Mouse (Mus musculus) frontal cortex, postnatal 36 days (tissue): ENCODE measurements around the gene Zdhhc20.
"Not testable (repeated sequence)": the region's sequence is repeated elsewhere in the genome, so short reads cannot be mapped to it uniquely, and the experiment has no call there.

ENCODE experiments used
- DNase-seq, 2 experiments: peaks; one replicate each; pipeline ENCODE4 v3.0.0; 2022; ENCODE audit warnings: low spot score in 2 of 2

The Zdhhc20 gene

DNA sequence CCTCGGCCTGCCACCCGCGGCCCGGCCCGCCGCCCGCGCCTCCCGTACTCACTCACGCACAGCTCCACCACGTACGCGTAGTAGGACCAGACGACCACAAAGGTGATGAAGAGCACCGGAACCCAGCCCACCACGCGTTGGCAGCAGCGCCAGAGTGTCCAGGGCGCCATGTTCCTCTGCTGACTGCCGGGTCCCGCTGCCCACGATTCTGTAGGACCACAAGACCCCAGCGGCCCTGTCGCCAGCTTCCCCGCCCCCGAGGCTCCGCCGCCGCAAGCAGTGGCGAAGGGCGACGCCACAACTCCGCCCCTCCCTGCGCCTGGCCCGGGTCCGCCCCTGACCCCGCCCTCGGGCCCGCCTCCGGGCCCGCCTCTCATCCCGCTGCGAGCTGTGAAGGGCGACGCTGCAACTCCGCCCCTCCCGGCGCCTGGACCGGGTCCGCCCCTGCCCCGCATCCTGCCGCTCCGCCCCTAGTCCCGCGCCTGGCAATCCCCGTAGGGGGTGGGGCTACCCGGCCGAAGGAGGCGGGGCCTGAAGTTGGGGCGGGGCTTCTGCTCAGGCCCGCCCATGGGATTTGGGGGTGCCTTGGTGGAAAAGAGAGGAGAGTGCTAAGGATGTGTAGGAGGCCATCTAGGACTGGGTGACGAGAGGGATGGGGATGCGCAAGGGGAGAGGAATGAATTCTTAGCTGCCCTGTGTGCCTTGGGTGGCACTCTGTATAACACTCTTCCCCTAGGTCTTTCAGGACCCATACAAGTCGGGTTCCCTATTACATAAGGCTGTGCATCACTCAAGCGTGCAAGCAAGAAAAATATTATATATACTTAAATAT, at the start of gene Zdhhc20:
Gene Zdhhc20, minus strand, starts transcription at position 266 of the 832 bp plus-strand sequence.
- peak; percentile 94 for DNase-seq

DNA sequence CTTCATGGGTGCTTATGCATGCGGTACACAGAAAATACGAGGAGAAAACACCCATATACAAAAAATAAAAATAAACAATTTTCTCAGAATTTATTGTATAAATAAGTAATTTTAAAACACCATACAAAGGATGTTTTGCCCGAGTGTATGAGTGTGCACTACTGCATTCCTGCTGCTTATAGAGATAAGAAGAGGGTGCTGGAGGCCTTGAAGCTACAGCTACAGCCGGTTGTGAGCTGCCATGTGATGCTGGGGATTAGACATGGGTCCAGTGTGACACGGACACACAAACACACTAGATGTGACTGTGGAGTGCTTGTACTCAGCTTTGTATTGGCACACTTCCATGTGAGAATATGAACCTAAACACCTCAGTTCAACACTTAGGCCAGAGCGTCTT, 47.2 kb upstream of the Zdhhc20 start:
- no peak for DNase-seq

DNA sequence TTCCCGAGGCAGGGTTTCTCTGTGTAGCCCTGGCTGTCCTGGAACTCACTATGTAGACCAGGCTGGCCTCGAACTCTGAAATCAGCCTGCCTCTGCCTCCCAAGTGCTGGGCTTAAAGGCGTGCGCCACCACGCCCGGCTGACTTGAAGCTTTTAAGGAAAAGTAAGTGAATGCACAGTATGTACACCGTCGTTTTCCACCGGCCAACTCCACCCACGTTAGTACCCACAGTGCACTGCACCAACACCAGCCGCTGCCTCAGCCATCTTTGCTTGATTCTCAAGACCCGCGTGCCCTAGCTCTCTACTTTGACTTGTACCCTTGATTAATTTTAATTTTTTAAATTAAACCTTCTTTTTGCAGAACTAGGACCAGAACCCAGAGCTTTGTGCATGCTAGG, 44.6 kb upstream of the Zdhhc20 start:
- DNase-seq, result no peak

DNA sequence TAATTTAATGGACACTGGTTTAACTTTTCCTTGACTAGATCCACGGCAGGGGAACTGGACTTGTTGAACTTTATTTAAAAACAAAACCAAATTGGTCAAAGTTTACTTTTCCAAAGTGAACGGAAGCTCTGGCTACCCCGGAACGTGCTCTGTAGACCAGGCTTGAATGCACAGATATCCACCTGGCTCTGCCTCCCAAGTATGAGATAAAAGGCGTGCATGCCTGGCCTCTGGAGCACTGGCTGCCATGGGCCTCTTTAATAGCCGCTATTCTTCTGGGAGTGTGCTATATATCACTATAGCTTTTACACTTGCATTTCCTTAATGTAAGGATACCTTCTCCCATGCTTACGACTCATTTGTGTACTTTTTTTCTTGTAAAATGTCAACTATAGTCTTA, 43.5 kb upstream of the Zdhhc20 start:
- DNase-seq, result no peak

DNA sequence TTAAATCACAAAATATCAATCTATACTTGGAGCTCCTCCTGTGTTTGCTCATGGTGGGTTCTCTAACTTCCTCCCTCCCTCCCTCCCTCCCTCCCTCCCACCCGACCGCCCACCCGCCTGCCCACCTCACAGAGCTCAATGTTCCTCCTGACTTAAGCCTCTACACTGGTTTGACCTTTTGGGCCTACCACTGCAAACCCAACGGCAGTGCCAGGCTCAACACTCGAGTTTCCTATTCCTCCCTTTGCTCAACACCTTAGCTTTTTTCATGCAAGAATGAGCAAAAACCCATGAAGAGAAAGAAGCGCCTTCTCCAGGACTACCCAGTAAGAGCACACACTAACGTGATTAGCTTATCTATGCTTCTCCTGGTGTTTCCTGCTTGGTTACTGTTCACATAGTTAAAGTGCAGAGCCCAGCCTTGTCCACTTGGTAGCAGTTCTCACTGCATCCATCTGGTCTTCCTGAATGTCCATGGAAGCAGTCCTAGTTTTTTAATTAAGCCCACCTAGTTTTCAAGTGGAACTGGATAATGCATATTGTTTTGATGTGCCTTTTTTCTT, 42.9 kb upstream of the Zdhhc20 start:
- DNase-seq, result no peak

DNA sequence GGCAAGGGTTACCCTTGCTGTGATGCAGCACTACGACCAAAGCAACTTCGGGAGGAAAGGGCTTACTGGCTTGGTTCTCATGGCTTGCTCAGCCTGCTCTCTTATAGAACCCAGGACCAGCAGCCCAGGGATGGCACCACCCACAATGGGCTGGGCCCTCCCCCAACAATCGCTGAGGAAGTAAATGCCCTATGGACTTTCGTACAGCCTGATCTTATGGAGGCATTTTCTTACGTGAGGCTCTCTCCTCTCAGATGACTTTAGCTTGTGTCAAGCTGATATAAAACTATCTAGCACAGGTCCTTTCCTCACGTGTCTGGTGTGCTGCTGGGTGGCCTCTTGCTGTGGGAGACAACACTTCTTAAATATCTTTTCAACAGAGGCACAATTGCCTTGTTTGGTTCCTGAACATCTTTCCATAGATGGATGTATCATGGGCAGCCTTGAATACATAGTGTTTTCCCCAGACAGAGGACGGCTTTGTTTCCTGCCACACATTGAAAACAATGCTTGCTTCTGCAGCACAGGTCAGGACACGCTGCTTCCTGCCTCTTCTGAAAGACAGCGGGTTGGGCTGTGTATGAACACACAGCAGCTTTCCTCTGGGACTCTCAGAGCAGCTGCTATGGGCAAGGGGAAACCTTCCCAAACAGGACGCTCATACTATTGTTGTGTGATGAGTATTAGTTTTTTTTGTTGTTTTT, 31.5 kb upstream of the Zdhhc20 start:
- peak in 1 of 2 experiments; percentile 17 for DNase-seq

DNA sequence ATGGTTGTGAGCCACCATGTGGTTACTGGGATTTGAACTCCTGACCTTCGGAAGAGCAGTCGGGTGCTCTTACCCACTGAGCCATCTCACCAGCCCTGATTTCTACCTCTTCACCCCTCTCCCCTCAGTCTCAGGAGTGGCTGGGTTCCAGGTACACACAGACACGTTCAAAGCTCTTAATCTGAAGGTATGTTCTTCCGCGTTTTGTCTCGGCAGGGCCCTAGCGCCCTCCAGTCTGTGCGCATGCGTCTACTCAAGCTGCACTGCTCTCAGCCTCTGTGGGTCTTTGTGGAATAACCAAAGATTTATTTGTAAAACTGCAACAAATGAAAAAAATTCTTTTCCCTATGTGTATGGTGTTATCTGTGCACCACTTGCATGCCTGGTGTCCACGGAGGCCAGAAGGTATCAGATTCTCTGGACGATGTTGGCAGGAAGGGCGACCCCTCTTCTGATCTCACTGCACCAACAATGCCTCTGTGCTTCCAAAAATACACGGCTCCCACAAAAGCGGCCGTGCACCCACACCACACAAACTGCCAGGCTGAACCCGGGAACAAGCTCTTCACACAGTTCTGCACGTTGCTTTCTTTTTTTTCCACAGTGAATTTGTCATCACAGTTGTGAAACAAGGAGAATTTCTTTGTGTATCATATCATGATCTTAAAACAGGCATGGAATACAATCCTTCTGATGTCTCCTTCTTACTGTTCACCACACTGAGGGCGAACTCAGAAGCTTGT, 30.7 kb upstream of the Zdhhc20 start:
- DNase-seq, result peak in 1 of 2 experiments; percentile 29

DNA sequence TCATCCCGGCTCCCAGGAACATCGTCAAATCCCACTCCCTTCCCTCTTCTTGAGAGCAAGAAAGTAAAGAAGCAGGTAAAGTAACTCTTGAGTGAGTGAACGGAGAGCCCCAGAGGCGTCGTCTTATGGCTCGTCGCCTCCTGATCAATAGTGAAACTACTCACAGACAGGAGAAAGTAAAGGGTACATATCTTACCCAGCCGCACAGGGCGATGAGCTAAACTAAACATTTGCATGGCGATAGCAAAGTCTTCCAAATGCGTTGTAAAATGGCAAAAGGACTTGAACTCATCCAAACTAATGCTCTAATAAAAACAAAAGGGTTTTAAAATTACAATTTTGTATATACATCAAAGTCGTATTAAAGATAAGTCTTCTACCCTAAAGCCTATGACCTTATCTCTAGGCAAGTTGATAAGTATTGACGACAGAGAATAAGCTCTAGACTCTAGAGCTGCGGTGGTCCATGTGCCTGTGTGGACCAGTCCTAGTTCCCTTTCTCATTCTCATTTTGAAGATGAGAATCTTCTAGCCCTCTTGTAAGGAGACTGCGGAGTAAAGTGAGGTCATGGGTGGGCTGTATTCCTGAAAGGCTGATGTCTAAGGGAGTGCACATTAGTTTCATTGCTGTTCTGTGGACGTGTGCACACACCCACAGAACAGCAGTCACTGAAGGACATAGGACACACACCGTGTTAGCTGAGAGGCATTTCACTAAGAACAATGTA, 29.2 kb upstream of the Zdhhc20 start:
- DNase-seq, result no peak

DNA sequence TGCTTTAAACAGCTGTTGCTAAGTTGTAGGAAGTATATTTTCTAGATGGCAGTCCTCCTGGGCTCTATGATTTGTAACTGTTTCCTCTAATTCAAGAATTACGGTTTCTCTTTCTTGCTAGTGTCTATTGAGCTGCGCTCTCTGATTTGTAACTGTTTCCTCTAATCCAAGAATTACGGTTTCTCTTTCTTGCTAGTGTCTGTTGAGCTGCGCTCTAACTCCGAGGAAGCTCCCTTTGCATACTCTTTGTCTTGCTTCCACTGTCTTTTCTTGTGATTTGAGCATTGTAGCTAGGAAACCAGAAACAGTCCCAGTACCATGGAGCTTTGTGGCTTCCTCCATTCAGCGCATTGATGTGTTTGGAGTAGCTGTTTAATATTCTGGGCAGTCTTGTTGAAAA, 25.3 kb upstream of the Zdhhc20 start:
- DNase-seq, result no peak

DNA sequence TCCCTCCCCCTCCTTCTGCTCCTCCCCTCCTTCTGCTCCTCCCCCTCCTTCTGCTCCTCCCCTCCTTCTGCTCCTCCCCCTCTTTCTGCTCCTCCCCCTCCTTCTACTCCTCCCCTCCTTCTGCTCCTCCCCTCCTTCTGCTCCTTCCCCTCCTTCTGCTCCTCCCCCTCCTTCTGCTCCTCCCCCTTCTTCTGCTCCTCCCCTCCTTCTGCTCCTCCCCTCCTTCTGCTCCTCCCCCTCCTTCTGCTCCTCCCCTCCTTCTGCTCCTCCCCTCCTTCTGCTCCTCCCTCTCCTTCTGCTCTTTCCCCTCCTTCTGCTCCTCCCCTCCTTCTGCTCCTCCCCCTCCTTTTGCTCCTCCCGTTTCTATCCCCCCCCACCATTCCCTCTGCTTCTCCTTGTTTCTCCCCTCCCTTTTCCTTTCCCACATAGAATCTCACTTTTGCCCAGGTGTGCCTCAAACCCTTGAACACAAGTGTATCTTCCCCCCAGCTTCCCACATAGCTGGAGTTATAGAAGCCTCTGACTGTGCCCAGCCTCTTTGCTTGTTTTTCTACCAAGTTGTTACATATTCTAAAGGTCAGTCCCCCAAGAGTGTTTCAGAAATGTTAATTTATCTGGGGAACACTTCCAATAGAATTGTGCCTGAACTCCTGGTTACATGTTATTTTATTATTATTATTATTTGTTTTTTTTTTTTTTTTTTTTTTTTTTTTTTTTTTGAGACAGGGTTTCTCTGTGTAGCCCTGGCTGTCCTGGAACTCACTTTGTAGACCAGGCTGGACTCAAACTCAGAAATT, 22.3 kb upstream of the Zdhhc20 start:
- not testable (repeated sequence) for DNase-seq

DNA sequence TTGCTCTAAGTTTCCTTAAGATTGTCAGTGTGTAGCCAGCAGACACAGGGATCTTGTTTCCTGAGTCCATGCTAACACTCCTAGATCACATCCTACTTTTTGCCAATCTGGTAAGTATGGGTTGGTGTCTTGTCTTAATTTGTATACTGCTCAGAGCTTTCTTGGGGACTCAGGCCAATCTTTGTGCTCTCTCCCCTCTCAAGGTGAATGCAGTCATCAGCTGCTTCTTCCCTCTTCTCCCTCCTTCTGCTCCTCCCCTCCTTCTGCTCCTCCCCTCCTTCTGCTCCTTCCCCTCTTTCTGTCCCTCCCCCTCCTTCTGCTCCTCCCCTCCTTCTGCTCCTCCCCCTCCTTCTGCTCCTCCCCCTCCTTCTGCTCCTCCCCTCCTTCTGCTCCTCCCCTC, 21.7 kb upstream of the Zdhhc20 start:
- not testable (repeated sequence) for DNase-seq

DNA sequence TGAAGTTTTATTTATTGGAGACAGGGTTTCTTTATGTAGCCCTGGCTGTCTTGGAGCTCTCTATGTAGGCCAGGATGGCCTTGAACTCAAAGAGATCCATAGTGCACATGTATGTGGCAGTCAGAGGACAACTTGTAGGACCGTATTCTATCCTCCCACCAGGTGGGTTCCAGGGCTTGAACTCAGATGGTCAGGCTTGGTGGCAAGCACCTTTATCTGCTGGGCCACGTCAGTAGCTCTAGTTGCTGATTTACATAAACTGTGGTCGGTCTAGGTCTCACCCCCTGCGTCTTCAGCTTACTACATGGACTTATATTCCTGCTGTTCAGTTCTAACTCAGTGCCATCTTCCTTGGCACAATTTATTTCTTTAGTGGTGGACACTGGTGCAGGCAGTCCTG, 21.2 kb upstream of the Zdhhc20 start:
- DNase-seq, result no peak

DNA sequence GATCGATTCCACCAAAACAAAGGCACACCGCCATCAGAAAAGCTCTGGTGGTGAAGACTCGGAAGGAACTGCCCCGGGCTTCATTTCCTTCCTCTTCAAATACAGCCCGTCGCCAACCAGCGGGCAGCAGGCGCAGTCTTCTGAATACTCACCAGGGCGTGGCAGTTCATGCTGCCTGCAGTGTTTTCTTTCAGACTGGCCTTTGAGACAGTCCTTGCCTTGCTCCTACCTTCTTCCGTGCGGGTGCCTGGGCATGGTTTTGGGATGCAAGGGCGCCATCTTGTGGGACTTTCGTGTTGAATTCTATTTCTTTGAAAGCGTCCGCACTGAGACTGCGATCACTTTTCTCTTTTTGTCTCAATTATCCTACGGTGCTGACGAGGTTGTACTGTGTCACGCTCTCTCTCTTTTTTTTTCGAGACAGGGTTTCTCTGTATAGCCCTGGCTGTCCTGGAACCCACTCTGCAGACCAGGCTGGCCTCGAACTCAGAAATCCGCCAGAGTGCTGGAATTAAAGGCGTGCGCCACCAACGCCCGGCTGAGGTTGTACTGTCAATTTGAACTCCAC, 20.5 kb upstream of the Zdhhc20 start:
- peak; percentile 82 to 88 for DNase-seq

DNA sequence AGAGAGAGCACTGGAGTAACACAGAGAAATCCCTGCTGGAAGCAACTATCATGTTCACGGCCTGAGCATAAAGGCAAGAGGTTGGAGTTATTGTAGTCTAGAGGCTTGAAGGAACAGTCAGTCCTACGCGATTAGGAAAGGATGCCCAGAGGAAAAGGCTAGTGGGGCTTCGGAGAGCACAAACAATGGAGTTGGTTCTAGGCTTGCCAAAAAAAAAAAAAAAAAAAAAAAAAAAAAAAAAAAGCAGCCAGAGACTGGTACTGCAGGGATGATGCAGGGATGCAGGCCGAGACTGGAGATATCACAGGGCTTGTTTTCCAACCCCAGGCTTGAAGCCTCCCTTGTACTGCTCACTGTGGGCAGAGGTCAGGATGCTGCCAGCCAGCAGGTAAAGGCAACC, 19.2 kb upstream of the Zdhhc20 start:
- no peak for DNase-seq

DNA sequence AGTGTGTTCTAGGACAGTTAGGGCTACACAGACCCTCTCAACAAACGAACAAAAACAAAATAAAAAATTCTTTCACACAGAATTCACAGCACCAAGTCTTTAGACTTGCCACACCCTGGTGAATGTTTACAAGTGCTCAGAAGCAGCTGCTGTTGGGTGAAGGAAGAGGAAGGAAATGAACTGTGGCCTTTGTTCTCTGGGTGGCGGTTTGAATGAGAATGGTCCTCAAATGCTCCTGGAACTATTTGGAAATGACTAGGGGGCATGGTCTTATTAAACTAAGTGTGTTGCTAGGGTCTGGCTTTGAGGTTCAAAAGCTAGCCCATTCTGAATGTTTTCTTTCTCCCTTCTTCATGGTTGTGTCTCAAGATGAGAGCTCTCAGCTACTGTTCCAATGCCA, 18.4 kb upstream of the Zdhhc20 start:
- no peak for DNase-seq

DNA sequence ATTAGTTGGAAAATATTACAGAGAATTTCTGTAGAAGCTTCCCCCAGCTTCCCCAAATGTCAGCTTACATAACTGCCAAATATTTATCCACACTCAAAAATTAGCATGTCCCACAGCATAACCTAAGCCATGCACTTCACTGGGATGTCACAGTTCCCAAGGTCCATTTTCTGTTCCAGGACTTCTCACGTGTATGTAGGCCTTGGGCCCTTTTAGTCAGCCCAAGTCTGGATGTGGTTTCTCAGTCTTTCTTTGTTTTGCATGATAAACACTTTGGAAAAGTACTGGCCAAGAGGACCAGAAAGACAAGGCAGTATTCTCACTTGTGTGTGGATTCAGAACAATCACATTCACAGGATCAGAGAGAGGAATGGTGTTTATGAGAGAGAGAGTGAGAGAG, 11.9 kb upstream of the Zdhhc20 start:
- no peak for DNase-seq

DNA sequence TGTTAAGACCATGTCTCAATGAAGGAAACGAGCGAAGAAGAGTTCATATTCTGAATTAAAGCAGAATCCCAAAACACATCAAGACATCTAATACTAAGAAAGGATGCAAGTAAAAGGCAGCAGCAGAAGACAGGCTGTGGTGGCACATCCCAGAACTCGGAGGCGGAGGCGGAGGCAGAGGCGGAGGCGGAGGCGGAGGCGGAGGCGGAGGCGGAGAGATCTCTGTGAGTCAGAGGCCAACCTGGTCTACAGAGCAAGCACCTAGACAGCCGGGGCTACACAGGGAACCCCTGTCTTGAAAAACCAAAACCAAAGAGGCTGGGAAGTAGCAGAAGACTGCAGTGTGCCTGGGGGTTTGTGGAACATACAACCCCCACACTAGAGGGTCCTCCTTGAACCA, 6.8 kb upstream of the Zdhhc20 start:
- DNase-seq, result no peak

DNA sequence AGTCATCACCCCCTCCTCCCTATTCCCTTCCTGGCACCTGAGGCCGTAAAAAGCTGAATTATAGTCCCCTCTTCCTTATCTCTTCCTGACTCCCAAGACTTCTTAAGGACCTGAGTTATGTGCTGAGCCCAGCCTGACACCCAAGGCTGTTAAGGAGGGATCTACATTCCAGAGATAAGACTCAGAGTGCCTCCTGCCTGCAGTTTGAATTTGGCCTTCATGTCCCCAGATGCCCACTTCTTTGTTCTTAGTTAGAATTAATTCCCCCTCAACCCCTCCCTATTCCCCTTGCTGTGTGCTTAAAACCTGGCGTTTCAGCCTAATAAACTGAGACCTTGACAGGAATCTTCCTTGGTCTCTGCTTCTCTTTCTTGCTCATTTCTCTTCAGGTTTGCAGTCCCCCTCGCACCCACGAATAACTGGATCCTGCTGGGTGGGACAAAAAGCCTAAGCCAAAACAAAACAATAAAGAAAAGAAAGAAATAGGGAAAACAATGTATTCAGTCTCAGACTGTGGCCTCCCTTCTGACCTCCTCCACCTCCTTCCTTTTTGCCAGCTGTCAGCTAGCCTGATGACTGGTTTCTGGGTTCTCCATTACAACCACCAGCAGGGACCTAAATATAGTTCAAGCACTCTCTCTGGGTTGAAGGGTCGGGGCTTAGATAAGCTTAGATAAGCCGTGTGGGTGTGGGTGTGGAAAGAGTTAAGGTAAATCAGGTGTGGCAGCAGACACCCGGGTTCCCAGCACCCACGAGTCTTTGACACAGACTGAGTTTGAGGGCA, 6.2 kb upstream of the Zdhhc20 start:
- not testable (repeated sequence) for DNase-seq

DNA sequence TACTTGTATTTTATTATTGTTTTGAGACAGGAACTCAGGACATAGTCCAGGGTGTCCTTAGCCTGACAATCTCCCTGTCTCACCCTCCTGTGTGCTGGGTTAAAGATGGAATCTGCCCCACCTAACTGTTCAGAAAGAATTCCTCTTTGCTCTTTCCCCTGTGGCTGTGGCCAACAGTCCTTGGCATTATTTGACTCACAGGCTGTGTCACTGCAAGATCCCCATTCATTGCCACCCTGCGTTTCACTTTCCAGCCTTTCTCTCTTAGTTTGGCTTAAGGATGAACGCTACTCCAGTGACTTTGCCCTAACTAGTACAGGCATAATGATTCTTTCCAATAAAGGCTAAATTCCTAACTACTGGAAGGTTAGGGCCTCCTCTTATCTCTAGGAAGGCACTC, 4.3 kb upstream of the Zdhhc20 start:
- DNase-seq, result no peak

DNA sequence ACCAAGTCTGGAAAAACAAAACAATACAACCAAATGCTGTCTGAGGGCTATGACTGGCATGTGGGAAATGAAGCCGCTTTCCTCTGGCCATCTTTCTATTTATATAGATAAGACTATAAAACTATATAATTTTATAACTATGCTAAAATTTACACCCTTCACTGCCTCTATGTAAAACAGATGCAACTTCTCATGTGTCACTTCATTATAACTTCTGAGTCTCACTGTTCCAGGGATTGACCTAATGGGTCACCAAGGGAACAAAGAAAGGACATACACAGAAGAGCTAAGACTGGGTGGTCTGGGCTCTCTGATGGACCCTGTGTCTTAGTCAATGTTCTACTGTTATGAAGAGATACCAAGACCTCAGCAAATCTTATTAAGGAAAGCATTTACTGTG, 2.9 kb upstream of the Zdhhc20 start:
- DNase-seq, result no peak
